Mouse (Mus musculus): ENCODE data around the gene Cep104. TPM values are rescaled to one million over a fixed set of nuclear protein-coding genes. Genes with fewer than 3 reads are reported as not detected.

Cep104 gene
- polyA plus RNA-seq (2015; fragmentation: Nextera tagmentation; extraction: Ambion mirVana) = 16.1 and 17.6 TPM in 2 replicates

DNA sequence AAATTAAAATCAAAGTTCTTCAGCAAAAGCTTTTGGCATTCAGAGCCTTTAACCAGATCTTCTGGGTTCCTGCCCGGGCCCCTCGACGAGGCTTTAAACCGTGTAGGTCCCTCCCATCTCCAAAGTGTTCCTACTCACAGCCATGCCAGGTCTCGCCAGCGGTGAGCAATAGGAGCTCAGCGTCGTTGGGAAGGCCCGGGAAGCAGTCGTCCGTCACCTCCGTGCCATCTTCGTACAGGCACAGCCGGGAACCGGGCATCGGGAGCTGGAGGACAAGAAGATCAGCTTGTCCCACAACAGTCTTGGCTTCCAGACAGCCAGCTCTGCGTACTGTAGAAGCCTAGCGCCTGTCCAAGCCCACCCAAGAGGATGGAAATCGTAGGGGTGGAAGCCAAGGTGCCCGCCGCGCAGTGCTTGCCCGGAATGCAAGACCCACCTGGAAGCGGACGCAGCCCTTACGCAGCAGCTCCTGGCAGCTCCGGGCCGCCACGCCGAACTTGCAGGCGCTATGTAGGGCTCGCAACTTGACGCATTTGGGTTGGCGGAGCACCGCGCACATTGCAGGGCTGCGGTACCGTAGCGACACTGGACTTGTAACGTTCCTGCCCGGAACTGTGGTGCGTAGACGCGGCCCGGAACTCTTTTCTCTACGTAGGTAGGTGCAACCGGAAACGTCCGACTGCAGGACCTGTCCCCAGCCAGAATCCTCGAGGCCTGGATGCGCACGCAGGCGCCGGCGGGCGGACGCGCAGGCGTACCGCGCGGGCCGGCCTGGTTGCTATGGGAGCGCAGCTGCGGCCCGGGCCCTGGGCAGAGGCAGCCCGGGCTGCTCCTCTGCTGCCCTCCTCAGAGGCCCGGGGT is at the start of gene Cep104, which contains the start of gene Dffb:
TSS of gene Cep104 (plus strand) at position 764 of the 861 bp plus-strand sequence.
TSS of gene Dffb (minus strand) at position 696 of the 861 bp plus-strand sequence.
- Histone ChIP-seq H3K27me3 (ENCODE audit: insufficient read depth, low read length) (no peaks in the 10 kb centered on the region), H3K9me3 (ENCODE audit: low read length) (no peaks in the 10 kb centered on the region), H3K4me2 (replicated peaks; ENCODE audit: low read depth, low read length) (peak within 1 kb of the TSS; percentile 97), H3K27ac (ENCODE audit: low read length) (0 out of 2 replicates have a peak within 1 kb of the TSS, but pooled peaks have one; percentile 32), H3K4me3 (ENCODE audit: low read length) (peak within 1 kb of the TSS; percentile 84), H3K4me1 (ENCODE audit: insufficient read depth, low read length) (peaks cover 18% of the 10 kb centered on the region), H3K36me3 (ENCODE audit: insufficient read depth, low read length) (peaks cover 23% of the 10 kb centered on the region), H3K9ac (replicated peaks; ENCODE audit: low read length) (peak within 1 kb of the TSS; percentile 94)
- ATAC-seq (ENCODE audit: low FRiP score, low TSS enrichment) = peak; percentile 98
- WGBS = under 1% methylated on average over 68 of the region's 68 CpGs

DNA sequence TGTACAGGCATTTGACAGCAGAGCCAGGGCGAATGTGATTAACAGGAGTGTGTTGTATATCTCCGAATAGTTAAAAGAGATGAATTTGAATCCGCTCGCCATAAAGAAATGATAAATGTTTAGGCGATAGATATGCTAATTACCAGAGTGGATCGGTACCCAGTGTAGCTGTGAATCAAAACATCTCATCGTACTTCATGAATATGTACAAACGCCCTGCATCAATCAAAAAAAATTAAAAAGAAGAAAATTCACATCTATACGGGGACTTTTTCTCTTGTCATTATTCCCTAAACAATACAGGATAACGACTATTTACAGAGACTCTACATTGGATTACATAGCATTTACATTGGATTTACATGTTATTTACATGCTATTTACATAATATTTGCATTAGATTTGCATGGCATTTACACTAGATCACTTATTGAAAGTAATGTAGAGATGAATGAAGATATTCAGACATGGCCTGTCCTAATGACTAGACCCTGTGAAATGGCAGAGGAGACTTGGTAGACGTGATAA is 46.2 kb upstream of the Cep104 start:
- Histone ChIP-seq H3K4me1 (ENCODE audit: insufficient read depth, low read length) (no peaks in the 10 kb centered on the region), H3K27me3 (ENCODE audit: insufficient read depth, low read length) (no peaks in the 10 kb centered on the region), H3K4me3 (ENCODE audit: low read length) (no peak overlapping the region), H3K4me2 (replicated peaks; ENCODE audit: low read depth, low read length) (no peak overlapping the region), H3K27ac (ENCODE audit: low read length) (no peak overlapping the region), H3K36me3 (ENCODE audit: insufficient read depth, low read length) (no peaks in the 10 kb centered on the region), H3K9ac (replicated peaks; ENCODE audit: low read length) (no peak overlapping the region), H3K9me3 (ENCODE audit: low read length) (no peaks in the 10 kb centered on the region)
- 88% methylated on average over 11 of the region's 11 CpGs for WGBS
- no peak for ATAC-seq (ENCODE audit: low FRiP score, low TSS enrichment)

DNA sequence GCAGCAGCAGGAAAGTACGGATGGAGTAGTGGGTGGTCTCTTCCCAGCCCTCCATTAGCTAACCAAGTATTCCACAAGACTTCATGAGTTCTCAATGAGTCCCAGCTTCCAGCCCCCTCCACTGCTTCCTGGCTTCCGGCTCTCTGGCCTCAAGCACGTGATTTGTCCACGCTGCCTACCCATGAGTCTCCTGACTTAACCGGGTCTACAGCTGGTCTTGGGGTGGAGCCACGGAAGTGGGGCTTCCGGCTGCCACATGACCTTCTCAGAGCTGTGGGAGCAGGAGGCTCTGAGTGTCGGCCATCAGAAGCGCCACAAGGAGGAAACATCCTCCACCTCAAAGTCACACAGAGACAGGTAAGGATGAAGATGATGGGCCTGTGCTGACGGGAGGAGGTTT is 45.6 kb upstream of the Cep104 start:
- 68% methylated on average over 10 of the region's 10 CpGs for whole genome bisulfite sequencing
- no peak overlapping the region for H3K4me2 ChIP-seq (replicated peaks; ENCODE audit: low read depth, low read length)
- no peaks in the 10 kb centered on the region for H3K4me1 ChIP-seq (ENCODE audit: insufficient read depth, low read length)
- H3K36me3 ChIP-seq (ENCODE audit: insufficient read depth, low read length) = no peaks in the 10 kb centered on the region
- no peaks in the 10 kb centered on the region for H3K27me3 ChIP-seq (ENCODE audit: insufficient read depth, low read length)
- no peaks in the 10 kb centered on the region for H3K9me3 ChIP-seq (ENCODE audit: low read length)
- ATAC-seq (ENCODE audit: low FRiP score, low TSS enrichment) = no peak
- no peak overlapping the region for H3K9ac ChIP-seq (replicated peaks; ENCODE audit: low read length)
- H3K4me3 ChIP-seq (ENCODE audit: low read length) = no peak overlapping the region
- no peak overlapping the region for H3K27ac ChIP-seq (ENCODE audit: low read length)

DNA sequence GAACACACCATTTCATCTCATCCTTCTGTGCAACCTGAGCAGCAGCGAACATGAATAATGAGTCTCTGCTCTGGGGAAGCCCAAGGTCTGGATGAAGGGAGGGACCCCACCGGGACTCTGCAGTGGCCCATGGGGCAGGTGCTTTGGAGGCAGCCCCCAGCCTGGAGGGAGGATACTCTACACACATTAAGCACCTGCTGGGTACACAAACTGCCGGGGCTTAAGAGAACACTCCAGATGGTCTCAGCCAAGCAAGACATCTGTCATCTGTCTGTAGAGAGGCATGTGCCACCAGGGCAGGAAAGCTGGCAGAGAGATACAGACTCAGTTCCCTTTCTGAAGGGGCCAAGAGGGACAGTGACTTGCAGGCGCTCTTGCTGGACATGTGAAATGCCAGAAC is 45.1 kb upstream of the Cep104 start:
- H3K36me3 ChIP-seq (ENCODE audit: insufficient read depth, low read length) = no peaks in the 10 kb centered on the region
- 73% methylated on average over 4 of the region's 4 CpGs for WGBS
- no peak overlapping the region for H3K9ac ChIP-seq (replicated peaks; ENCODE audit: low read length)
- no peak overlapping the region for H3K27ac ChIP-seq (ENCODE audit: low read length)
- H3K4me2 ChIP-seq (replicated peaks; ENCODE audit: low read depth, low read length) = no peak overlapping the region
- no peaks in the 10 kb centered on the region for H3K9me3 ChIP-seq (ENCODE audit: low read length)
- no peaks in the 10 kb centered on the region for H3K4me1 ChIP-seq (ENCODE audit: insufficient read depth, low read length)
- H3K27me3 ChIP-seq (ENCODE audit: insufficient read depth, low read length) = no peaks in the 10 kb centered on the region
- H3K4me3 ChIP-seq (ENCODE audit: low read length) = no peak overlapping the region
- no peak for ATAC-seq (ENCODE audit: low FRiP score, low TSS enrichment)

DNA sequence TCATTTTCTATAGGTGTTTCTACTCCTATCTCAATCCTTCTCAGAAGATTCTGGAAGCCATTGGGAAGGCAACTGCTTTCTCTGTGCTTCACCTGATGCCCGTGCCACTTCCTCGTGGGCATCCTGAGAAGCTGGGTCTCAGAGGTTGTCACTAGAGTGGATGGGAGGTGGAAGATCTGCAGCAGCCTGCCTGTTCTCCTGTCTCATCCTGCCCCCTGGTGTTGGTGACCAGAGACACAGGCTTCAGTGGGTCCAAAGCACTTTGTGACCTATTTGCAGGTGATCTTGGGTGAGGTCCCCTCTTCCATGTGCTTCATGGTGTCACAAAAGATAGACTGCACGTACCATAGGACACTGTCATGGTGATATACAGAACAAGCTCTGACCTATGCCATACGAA is 31.8 kb upstream of the Cep104 start:
- no peak for ATAC-seq (ENCODE audit: low FRiP score, low TSS enrichment)
- WGBS = 57% methylated on average over 4 of the region's 4 CpGs
- Histone ChIP-seq H3K4me2 (replicated peaks; ENCODE audit: low read depth, low read length) (no peak overlapping the region), H3K27me3 (ENCODE audit: insufficient read depth, low read length) (peaks cover 3% of the 10 kb centered on the region; the same call in 1 of the 2 replicates), H3K4me3 (ENCODE audit: low read length) (no peak overlapping the region), H3K36me3 (ENCODE audit: insufficient read depth, low read length) (no peaks in the 10 kb centered on the region), H3K9me3 (ENCODE audit: low read length) (no peaks in the 10 kb centered on the region), H3K9ac (replicated peaks; ENCODE audit: low read length) (no peak overlapping the region), H3K27ac (ENCODE audit: low read length) (no peak overlapping the region), H3K4me1 (ENCODE audit: insufficient read depth, low read length) (no peaks in the 10 kb centered on the region)

DNA sequence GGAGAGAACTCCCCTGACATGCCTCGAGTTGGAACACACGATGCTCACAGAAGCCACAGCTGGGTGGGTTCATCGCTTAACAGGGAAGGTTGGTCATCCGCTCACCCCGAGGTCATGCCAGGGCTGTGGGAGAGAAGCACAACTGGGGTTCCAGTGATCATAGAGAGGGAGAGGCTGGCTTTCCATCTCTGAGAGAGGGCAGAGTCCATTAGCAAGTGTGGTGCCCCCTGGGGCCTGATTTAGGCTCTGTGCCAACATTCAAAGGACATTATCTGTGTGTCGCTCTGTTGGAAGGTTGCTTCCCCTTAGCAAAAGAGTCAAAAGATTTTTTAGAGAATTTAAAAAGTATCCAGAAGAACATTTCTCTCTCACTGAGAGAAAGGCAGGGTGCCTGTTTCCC is 30.7 kb upstream of the Cep104 start:
- no peaks in the 10 kb centered on the region for H3K36me3 ChIP-seq (ENCODE audit: insufficient read depth, low read length)
- 48% methylated on average over 6 of the region's 6 CpGs for WGBS
- no peak overlapping the region for H3K27ac ChIP-seq (ENCODE audit: low read length)
- no peak overlapping the region for H3K4me3 ChIP-seq (ENCODE audit: low read length)
- H3K4me1 ChIP-seq (ENCODE audit: insufficient read depth, low read length) = no peaks in the 10 kb centered on the region
- ATAC-seq (ENCODE audit: low FRiP score, low TSS enrichment) = no peak
- H3K9me3 ChIP-seq (ENCODE audit: low read length) = no peaks in the 10 kb centered on the region
- no peak overlapping the region for H3K4me2 ChIP-seq (replicated peaks; ENCODE audit: low read depth, low read length)
- peaks cover 3% of the 10 kb centered on the region; the same call in 1 of the 2 replicates for H3K27me3 ChIP-seq (ENCODE audit: insufficient read depth, low read length)
- H3K9ac ChIP-seq (replicated peaks; ENCODE audit: low read length) = no peak overlapping the region

DNA sequence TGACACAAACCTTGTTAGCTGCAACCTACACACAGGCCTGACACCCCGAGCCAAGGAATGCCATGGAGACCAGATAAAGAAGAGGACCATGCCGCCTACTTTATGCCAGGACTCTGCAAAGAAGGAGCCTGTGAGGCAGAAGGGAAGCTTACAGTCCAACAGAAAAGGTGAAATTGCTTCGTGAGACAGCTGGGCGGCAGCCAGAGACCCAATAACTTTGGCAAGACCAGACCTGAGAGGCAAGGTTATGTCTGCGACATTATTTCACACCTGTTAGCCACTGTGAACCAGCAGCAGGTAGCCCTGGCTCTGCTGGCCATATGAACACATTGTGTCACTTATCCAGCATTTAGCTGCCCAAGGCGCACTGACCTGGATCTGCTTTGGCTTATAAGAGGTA is 29.3 kb upstream of the Cep104 start:
- no peak overlapping the region for H3K27ac ChIP-seq (ENCODE audit: low read length)
- H3K36me3 ChIP-seq (ENCODE audit: insufficient read depth, low read length) = no peaks in the 10 kb centered on the region
- 85% methylated on average over 6 of the region's 6 CpGs for WGBS
- no peaks in the 10 kb centered on the region for H3K4me1 ChIP-seq (ENCODE audit: insufficient read depth, low read length)
- H3K4me3 ChIP-seq (ENCODE audit: low read length) = no peak overlapping the region
- H3K4me2 ChIP-seq (replicated peaks; ENCODE audit: low read depth, low read length) = no peak overlapping the region
- no peak for ATAC-seq (ENCODE audit: low FRiP score, low TSS enrichment)
- no peaks in the 10 kb centered on the region for H3K9me3 ChIP-seq (ENCODE audit: low read length)
- no peak overlapping the region for H3K9ac ChIP-seq (replicated peaks; ENCODE audit: low read length)
- H3K27me3 ChIP-seq (ENCODE audit: insufficient read depth, low read length) = peaks cover 3% of the 10 kb centered on the region

DNA sequence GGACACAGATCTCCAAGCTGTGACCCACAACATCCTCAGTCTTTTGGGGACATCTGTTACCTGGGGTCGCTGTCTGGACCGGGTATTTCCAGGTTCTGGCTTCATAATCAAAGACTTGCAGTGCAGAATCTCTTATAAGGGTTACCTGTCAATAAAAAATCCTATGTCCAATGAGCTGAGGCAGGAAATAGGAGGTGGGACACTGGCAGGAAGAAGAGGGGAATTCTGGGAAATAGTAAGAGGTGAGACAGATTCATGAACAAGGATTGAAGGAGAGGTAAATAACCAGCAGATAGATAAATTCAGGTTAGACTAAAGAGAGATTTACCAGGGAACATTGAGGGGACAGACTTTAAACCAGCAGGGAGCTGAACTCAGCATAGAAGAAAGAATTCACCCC is 24.6 kb upstream of the Cep104 start:
- no peaks in the 10 kb centered on the region for H3K36me3 ChIP-seq (ENCODE audit: insufficient read depth, low read length)
- 65% methylated on average over 2 of the region's 2 CpGs for WGBS
- H3K4me1 ChIP-seq (ENCODE audit: insufficient read depth, low read length) = no peaks in the 10 kb centered on the region
- H3K27ac ChIP-seq (ENCODE audit: low read length) = no peak overlapping the region
- no peak overlapping the region for H3K4me2 ChIP-seq (replicated peaks; ENCODE audit: low read depth, low read length)
- H3K4me3 ChIP-seq (ENCODE audit: low read length) = no peak overlapping the region
- H3K9ac ChIP-seq (replicated peaks; ENCODE audit: low read length) = no peak overlapping the region
- no peaks in the 10 kb centered on the region for H3K9me3 ChIP-seq (ENCODE audit: low read length)
- peaks cover 3% of the 10 kb centered on the region; the same call in 1 of the 2 replicates for H3K27me3 ChIP-seq (ENCODE audit: insufficient read depth, low read length)
- ATAC-seq (ENCODE audit: low FRiP score, low TSS enrichment) = no peak

DNA sequence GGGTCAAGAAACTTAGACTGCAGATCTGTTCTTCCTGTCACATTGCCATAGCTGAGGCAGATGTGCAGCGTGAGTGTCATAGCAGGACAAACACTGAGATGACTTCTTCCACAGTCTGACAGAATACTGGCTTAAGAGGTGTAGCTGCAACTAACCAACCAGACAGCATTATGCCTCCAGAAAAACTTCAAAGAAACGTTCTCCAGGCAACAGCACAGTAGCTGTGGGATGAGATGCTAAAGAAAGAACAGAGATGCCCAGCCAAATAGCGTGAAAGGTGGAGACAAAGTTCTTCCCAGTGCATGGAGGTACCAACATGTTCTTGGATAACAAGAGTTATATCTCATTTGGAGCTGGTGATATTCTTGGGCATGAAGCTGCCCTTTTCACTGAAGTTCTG is 23.8 kb upstream of the Cep104 start:
- 62% methylated on average over 3 of the region's 3 CpGs for WGBS
- H3K9me3 ChIP-seq (ENCODE audit: low read length) = no peaks in the 10 kb centered on the region
- H3K4me1 ChIP-seq (ENCODE audit: insufficient read depth, low read length) = no peaks in the 10 kb centered on the region
- ATAC-seq (ENCODE audit: low FRiP score, low TSS enrichment) = no peak
- no peak overlapping the region for H3K27ac ChIP-seq (ENCODE audit: low read length)
- no peak overlapping the region for H3K4me2 ChIP-seq (replicated peaks; ENCODE audit: low read depth, low read length)
- H3K36me3 ChIP-seq (ENCODE audit: insufficient read depth, low read length) = no peaks in the 10 kb centered on the region
- H3K4me3 ChIP-seq (ENCODE audit: low read length) = no peak overlapping the region
- H3K27me3 ChIP-seq (ENCODE audit: insufficient read depth, low read length) = peaks cover 7% of the 10 kb centered on the region; the same call in 1 of the 2 replicates
- H3K9ac ChIP-seq (replicated peaks; ENCODE audit: low read length) = no peak overlapping the region

DNA sequence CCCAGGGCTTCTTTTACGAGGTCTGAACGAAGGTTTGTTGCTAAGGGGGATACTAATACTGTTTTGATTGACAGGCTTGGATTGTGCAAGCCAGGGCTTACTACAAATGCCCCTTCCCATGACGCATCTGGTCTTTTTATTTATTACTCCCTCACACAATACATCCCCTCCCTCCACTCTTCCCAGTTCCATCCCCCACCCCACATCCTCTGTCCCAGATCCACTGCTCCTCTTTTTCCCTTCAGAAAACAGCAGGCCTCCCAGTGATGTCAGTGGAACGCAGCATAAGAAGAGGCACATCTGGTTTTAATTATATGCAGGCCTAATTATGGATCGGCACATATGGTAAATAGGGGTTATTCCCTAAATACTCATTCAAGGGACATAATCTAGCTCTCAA is 23.3 kb upstream of the Cep104 start:
- Histone ChIP-seq H3K4me3 (ENCODE audit: low read length) (no peak overlapping the region), H3K4me2 (replicated peaks; ENCODE audit: low read depth, low read length) (no peak overlapping the region), H3K9ac (replicated peaks; ENCODE audit: low read length) (no peak overlapping the region), H3K27ac (ENCODE audit: low read length) (no peak overlapping the region), H3K27me3 (ENCODE audit: insufficient read depth, low read length) (peaks cover 7% of the 10 kb centered on the region; the same call in 1 of the 2 replicates), H3K4me1 (ENCODE audit: insufficient read depth, low read length) (no peaks in the 10 kb centered on the region), H3K36me3 (ENCODE audit: insufficient read depth, low read length) (no peaks in the 10 kb centered on the region), H3K9me3 (ENCODE audit: low read length) (no peaks in the 10 kb centered on the region)
- no peak for ATAC-seq (ENCODE audit: low FRiP score, low TSS enrichment)
- WGBS = 53% methylated on average over 5 of the region's 5 CpGs
